Mouse (Mus musculus) large intestine, adult 2 months (tissue): ENCODE results near the gene Sertad3. TPM values are rescaled to one million over a fixed set of nuclear protein-coding genes. Genes with fewer than 3 reads are reported as not detected.

Experiments used
- DNase-seq: peaks from one replicate; pipeline ENCODE4 v3.0.0-alpha.2; 2012; ENCODE audit warnings: low read depth, low spot score
- WGBS: fragments of 180-500 bp; shearing (Covaris S2); methylation state at CpG from one replicate; pipeline ENCODE4 v1.1.7; 2018; 5-methylcytosine and 5-hydroxymethylcytosine counted together
- polyA plus RNA-seq: library from polyadenylated mRNA; depleted of rRNA; stranded (reverse); fragments of >200 nt; gene quantifications from 2 replicates; pipeline ENCODE4 v1.2.3, GENCODE M21; 2012; rRNA removed

Sertad3 gene
- polyA plus RNA-seq: 14.5 and 15.3 TPM in 2 replicates

DNA sequence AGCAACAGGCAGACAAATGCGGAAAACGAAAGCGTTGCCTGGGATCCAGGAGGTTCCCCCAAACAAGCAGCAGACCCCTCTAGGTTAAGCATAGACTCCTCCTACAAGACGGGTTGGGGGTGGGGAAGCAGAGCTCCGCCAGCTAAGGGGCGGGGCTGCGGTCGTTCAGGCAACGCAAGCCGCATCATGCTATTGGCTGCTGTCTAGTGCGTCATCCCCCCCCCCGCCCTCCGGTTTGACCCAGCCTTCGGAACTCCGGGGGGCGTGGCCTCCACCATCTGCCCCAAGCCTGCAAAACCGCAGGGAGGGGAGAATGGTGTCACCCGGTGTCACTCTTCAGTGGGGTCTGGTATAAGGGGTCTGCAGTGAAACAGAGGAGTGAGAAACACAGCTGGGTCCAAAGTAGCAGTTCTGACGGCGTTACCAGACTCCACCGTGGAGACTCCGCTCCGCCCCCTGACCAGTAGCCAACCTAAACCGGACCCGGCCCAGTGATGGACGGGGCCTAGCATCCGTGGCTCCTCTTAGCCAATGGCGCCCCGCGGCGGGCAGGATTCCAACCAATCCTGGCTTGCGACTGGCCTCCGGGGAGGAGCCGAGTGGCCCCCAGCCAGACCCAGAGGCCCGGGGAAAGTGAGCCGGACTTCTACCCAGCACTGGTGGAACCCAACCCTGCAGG, at the start of gene Sertad3:
Gene Sertad3 (plus strand): TSS at position 613 of the 679 bp plus-strand sequence.
- no peak for DNase-seq
- 1% methylated on average over 36 of the region's 36 CpGs for WGBS

DNA sequence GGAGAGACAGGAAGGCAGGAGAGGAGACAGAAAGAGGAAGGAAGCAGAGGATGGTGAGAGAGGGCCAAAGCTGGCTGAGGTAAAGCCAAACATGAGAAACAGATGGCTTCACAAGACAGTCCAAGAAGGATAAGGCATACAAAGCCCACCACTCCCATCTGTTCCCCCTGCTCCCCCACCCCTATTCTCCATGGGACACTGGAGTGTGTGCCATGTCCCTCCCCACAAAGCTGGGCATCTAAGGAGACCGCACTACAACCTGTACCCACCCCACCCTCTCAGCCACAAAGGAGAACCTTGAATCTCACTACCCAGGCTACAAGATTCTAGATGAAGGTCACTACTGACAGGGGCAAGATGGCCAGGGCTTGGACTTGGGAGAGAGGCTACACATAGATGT, 46.2 kb upstream of the Sertad3 start:
- no peak for DNase-seq
- WGBS: 84% methylated on average over 1 of the region's 1 CpGs

DNA sequence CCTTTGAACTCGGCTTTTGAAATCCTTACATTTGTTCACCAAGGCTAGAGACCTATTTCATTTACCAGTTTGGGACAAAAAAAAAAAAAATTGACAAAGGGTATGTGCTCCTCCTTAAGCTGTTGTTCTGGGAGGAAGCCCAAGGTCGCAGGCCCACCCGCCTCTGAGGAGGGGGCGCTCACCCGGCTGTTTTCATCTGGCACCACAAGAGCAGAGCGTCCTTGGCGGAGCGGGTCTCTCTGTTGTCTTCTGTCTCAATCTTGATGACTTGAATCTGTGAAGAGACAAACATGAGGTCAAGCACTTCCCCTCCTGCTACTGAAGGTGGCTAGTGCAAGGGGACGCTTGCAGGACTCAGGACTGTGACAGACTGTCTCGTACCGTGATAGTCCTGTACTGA, 45.6 kb upstream of the Sertad3 start:
- DNase-seq: no peak
- WGBS: 70% methylated on average over 11 of the region's 11 CpGs

DNA sequence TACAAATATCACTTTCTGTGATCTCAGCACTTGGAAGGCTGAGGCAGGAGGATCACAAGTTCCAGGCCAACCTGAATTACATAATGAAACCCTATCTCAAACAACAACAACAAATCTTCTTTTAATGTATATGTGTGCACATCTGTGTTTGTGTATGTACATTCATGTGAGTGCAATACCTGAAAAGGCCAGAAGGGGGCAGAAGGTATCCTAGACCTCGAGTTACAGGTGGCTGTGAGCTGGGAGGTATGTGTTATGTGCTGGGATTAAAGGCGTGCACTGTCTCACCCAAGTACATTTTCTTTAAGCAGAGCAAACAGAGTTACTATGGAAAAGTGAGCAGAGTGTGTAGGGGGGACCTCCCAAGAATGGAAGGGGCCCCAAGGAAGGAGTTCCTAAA, 44.4 kb upstream of the Sertad3 start:
- WGBS: 54% methylated on average over 2 of the region's 2 CpGs
- no peak for DNase-seq

DNA sequence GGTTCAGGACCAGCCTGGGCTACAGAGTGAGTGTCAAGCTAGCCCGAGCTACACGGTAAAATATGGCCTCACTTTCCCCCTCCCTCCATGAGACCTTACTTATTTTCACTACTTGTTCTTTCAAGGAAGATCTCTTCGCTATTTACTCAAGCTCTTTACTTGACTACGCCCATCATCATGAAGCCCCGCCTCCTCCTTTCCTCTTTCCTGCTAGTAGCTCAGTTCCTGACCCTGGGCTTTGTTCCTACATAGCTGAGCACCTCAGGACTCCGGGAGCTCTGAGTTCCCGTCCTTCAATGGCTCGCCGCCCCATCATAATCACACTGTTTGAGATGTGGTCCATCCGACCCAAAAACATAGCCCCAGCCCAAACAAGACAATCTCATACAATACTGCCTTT, 40.2 kb upstream of the Sertad3 start:
- WGBS: 14% methylated on average over 10 of the region's 10 CpGs

DNA sequence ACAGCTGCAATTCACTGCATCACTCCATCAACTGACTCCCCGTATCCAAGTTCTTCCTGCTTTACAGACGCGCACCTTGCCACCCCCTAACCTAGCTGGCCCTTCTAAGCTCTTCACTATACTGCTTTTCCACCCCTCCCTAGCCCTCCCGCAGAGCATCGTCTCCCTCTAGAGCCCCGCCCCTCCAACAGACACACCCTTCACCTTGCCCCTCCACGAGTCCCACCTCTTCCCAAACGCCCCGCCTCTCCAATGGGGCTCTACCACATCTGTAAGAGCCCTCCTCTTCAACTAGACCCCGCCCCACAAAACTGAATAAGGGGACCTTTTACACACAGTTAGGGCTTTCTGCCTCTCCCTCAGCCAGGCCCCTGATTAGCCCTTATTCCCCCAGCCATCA, 39.8 kb upstream of the Sertad3 start:
- WGBS: 7% methylated on average over 10 of the region's 10 CpGs
- DNase-seq: no peak

More for the DNA sequence above, 40.2 kb upstream of the Sertad3 start:
- no peak for DNase-seq

DNA sequence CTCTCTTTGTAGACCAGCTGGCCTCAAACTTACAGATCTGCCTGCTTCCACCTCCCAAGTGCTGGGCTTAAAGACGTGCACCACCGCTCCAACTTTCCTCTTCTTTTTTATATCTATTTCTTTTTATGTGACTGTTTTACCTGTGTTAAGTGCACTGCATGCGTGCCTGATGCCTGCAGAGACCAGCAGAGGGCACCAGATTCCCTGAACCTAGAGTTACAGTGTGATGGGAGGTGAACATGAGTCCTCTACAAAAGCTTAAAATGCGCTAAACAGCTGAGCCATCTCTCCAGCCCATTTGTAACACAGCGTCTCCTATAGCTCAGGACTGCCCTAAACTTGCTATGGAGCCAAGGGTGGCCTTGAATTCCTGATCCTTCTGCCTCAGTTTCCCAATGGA, 36.0 kb upstream of the Sertad3 start:
- no peak for DNase-seq
- WGBS: 68% methylated on average over 5 of the region's 5 CpGs

DNA sequence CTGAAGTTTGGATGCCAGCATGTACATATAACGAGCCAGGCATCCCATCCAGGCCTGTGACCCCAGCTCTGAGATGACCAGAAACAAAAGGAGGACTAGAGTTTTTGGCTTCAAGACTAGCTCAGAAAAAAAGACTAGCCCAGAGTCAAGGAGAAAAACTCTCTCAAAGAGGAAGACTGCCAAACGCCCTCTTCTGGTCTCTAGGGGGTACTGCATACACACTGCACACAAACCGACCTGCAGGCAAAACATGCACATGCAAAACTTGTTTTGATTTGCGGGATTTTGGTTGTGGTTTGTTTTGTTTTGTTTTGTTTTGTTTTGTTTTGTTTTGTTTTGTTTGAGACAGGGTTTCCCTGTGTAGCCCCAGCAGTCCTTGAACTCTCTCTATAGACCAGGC, 33.6 kb upstream of the Sertad3 start:
- 75% methylated on average over 4 of the region's 4 CpGs for WGBS

DNA sequence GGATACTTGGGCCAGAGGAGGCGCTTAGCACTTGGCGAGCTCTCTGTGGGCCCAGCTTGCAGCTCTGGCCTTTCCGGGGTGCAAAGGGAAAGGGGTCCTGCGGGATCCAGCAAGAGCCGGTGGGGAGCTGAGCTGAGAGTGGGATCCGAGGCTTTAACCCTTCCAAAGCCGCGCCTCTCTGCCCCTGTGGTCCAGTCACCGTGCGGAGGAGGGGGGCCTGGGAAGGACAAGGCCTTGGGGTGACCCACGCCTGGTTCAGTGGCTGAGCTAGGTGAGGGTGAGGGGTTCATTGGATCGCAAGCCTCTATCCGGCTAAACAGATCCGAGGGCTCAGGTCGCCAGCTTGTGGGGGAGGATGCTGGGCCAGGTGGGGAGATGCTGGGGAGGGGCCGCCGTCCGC, 27.5 kb upstream of the Sertad3 start:
- DNase-seq: no peak
- 23% methylated on average over 18 of the region's 18 CpGs for WGBS

More for the DNA sequence above, 33.6 kb upstream of the Sertad3 start:
- no peak for DNase-seq

DNA sequence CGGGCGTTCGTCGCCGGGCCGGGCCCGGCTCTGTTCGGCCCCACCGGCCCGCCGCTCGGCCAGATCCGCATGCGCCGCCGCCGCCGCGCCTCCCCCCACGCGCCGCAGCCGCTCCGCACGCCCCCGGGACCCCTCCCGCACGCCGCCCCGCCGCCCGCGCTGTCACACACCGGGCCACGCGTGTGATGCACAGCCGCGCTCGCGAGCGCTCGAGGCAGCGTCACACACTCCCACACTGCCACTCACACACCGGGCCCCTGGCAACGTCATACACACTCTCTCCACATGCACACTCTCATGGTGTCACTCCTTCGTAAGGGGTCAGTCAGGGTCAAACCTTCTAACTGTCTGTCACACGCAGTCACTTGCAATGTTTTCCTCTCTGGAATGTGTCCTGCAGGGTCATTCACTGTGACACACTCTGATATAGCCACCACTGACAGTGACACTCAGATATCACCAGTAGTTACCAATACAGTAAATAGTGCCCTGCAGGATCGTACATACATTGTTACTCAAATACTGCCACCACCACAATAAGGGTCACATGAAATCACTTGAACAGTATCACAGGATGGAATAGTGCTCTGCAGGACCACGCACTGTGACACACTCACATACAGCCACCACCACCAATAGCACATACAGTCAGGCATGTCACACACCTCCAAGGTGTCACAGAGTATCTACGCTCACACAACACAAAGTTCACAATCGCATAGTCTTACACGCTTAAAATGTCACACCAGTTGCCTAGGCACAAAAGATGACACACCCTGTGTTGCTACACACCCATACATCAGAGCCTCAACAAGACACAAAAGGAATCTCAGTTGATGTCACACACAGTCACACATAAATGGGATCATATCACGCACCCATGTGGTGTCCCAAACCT, 26.8 kb upstream of the Sertad3 start:
- no peak for DNase-seq
- WGBS: 6% methylated on average over 50 of the region's 53 CpGs

DNA sequence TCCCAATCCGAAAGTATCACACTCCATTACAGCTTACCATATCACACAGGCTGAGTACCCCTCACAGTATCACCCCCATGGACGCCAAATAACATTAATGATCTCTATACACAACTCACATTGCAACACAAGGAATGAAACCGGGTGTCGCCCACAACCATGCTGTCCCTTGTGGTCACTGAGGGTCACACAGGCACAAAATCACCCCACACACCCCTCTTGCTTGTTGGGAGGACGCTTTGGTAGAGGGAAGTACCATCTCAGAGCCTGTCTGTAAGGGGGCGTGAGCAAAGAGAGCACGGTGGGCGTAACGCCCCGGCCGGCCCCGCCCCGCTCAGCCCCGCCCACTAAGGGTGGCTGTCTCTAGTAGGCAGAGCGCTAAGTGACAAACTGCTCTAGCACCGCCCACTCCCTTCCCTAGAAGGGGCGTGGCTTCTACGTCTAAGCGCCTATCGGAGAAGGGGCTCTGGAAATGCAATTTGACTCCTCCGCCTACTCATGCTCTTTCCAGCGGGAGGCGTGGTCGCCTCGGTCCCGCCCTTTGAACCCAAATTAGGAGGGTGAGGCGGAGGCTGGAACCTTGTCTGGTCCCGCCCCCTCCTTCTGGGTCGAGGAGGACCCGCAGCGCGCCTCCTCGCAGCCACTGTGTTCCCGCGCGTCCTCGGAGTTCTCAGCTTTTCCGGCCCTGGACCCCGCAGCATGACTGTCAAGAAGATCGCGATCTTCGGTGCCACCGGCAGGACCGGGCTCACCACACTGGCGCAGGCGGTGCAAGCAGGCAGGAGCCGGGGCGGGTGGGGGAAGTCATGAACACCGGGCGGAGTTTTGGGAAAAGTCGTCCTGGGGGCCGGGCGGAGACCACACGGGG, 25.9 kb upstream of the Sertad3 start, which contains the start of the genes Sptbn4 and Blvrb:
Gene Sptbn4 (minus strand): TSS at position 268 of the 868 bp plus-strand sequence.
Gene Blvrb (plus strand): TSS at position 560 of the 868 bp plus-strand sequence.
- 1% methylated on average over 54 of the region's 54 CpGs for WGBS

DNA sequence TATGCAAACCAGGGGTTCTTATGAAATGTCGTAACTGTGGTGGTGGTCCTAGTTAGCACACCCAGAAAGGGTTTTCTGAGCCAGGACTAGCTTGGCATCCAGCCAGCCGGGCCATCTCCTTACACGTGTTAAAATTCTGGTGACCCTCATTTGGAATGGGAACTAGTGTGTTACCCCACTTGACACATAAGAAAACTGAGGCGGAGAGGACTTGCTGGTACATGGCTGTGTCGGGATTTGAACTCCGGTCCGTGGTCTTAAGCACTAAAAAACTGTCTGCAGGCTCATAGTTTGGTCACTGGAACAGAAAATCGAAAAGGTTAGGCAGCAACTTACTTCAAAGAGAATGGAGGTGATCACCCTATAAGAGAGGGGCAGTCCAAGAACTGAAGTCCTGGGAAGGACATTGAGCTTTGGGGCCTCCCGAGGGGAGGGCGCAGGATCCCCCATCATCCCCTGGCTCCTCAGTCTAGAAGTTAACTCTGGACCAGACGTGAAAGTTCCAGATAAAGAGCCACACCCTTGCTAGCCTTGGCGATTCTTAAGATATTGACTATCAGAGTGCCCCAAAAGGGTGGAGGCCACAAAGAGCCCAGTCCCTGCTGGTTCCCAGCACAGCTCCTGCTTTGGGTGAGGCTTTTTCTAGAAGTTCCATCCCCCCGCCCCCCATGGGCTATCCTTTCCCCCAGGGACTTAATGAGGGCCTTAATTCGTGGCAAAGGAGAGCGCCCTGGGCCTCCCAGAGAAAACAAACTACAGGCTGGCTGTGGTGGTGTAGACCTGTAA, 25.0 kb upstream of the Sertad3 start:
- DNase-seq: no peak
- WGBS: 34% methylated on average over 15 of the region's 15 CpGs

More for the DNA sequence above, 25.9 kb upstream of the Sertad3 start, which contains the start of the genes Sptbn4 and Blvrb:
- DNase-seq: peak; percentile 95

DNA sequence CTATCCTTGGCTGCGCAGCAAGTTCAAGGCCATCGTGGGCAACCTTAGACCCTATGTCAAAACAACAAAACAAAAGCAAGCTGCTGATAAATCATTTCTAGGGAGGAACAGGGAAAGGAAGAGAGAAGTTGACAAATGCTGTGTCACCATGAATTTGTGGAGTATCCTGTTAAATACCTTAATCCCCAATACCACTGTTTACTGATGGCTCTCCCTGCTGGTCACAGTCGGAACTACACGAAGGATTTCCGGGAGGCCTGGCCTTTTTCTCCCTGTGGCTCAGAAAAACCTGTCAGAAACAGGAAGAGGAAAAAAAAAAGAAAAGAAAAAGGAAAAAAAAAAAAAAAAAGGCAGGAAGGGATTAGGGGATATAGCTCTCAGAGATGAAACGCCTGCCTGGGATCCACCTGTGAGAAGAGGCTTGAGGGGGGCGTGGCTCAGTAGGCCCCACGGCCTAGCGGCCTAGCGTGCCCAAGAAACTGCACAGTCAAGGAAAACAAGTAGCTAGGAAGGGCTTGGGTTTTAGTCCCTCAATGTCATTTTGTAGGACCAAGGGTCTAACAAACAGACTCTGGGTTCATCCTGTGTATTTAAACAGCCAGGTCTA, 24.2 kb upstream of the Sertad3 start:
- WGBS: 54% methylated on average over 10 of the region's 10 CpGs
- no peak for DNase-seq

DNA sequence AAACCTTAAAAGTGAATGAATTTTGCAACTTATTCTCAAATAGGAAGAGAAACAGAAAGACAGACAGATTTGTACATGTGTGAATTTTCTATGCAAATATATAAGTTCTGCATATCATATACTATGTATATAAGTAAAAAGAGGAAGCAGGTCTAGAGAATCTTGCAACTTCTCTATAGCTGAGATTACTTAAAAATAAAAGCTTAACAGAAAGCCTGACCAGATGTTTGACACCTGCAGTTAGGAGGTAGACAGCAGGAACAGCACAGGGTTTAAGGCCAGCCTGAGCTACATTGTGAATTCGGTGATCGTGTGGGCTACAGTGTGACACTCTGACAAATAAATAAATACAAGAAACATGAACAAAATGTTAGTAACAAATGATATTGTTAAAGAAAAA, 22.2 kb upstream of the Sertad3 start:
- DNase-seq: no peak
- WGBS: 81% methylated on average over 2 of the region's 2 CpGs

DNA sequence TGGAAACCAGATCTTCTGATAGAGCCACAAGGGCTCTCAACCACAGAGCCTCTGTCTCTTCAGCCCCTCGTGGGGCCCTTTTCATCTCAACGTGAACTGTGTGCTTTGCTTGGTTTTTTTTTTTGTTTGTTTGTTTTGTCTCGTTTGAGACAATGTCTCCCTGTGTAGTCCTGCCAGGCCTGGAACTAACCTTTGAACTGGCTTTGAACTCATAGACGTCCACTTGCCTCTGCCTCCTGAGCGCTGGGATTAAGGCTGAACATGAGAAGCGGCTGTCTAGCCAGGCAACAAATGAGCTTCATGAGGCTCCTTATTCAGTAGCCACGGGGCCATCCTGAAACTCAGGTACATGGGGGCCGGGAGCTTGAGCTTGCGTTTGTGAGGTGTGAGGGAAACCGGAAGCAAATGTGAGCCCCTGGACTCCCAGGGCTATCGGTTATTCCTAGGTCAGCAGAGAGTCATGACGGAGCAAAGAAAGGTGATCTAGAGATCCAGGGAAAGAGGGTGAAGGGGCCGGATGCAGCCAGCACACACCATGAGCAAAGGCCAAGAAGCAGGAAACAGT, 21.3 kb upstream of the Sertad3 start:
- 52% methylated on average over 13 of the region's 13 CpGs for WGBS
- DNase-seq: no peak

DNA sequence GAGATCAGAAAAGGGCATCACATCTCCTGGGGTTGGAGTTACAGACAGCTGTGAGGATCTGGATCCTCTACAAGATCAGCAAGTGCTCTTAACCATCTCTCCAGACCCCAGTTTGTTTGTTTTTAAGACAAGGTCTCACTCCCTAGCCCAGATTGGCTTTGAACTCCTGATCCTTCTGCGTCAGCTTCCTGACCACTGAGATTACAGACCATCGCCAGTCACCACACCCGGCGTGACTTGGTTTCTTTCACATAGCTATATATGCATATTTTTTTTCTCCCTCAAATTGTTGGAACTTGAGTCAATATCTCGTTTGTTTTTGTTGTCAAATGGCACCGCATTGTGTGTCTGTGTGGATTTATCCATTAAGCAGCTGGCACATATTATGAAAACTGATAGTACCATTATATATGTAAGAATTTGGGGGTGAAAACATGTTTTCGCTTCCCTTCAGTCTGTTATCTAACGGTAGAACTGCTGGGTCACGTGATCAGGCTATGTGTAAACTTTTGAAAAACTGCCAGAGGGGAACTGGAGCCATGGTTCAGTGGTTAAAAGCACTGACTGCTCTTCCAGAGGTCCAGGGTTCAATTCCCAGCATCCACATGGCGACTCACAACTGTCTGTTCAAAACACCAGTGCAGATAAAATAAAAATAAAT, 19.0 kb upstream of the Sertad3 start:
- 72% methylated on average over 10 of the region's 10 CpGs for WGBS
- DNase-seq: no peak

DNA sequence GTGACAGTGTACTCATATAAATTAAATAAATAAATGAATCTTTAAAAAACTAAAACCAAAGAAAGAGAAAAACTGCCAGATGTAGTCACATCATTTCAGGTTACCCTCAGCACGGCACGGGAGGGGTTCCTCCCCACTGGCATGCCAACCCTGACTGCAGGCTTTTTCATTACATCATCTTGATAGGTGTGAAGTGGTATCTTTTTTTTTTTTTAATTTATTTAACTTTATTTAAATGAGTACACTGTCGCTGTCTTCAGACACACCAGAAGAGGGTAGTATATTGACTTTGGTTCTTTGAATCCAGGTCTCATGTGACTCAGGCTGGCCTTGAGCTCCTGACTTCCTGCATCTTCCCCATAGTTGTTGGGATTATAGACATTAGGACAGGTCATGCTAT, 18.3 kb upstream of the Sertad3 start:
- DNase-seq: no peak
- whole genome bisulfite sequencing: 96% methylated on average over 3 of the region's 3 CpGs

DNA sequence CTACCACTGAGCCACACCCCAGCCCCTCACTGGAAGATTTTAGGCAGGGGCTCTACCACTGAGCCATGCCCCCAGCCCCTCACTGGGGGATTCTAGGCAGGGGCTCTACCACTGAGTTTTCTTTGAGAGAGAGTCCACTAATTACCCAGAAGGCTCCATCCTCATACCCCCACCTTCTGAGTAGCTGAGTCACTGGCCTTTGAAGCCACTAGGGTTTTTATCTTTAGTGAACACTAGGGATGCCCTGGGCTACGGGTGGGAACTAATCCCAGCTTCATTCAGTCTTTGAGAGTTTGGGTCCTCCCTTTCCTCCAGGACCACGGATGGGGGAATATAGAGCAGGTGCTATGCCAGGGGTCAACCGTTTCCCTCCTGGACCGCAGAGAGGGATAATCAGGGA, 15.0 kb upstream of the Sertad3 start:
- DNase-seq: no peak
- WGBS: 84% methylated on average over 4 of the region's 4 CpGs
